Mouse (Mus musculus): ENCODE data around the gene Apoc4.

Apoc4 gene

GRCm38 (mm10) chr7:19676662-19677061, 4.6 kb downstream of the Apoc4 start:
- no peak for DNase-seq (ENCODE audit: low spot score)

- no peak for DNase-seq (ENCODE audit: low spot score)
Observed at GRCm38 (mm10) chr7:19675824-19676223, 5.5 kb downstream of the Apoc4 start.

- DNase-seq (ENCODE audit: low spot score), result no peak
Observed at GRCm38 (mm10) chr7:19673083-19673699, 8.1 kb downstream of the Apoc4 start.

GRCm38 (mm10) chr7:19671511-19671910, 9.8 kb downstream of the Apoc4 start:
- no peak for DNase-seq (ENCODE audit: low spot score)

GRCm38 (mm10) chr7:19668947-19669721, 12.1 kb downstream of the Apoc4 start:
- peak; percentile 79 for DNase-seq (ENCODE audit: low spot score)

- no peak for DNase-seq (ENCODE audit: low spot score)
Observed at GRCm38 (mm10) chr7:19667434-19667833, 13.8 kb downstream of the Apoc4 start.

- no peak for DNase-seq (ENCODE audit: low spot score)
Observed at GRCm38 (mm10) chr7:19666750-19667149, 14.5 kb downstream of the Apoc4 start.

GRCm38 (mm10) chr7:19664955-19665841, 16.1 kb downstream of the Apoc4 start, which contains the start of gene Clptm1:
Gene Clptm1 (minus strand): TSS chr7:19665033.
- peak; percentile 87 for DNase-seq (ENCODE audit: low spot score)

GRCm38 (mm10) chr7:19664455-19664954, 16.8 kb downstream of the Apoc4 start:
- peak; percentile 6 for DNase-seq (ENCODE audit: low spot score)

- DNase-seq (ENCODE audit: low spot score), result no peak
Observed at GRCm38 (mm10) chr7:19663940-19664339, 17.3 kb downstream of the Apoc4 start.

- DNase-seq (ENCODE audit: low spot score), result no peak
Observed at GRCm38 (mm10) chr7:19652614-19653013, 28.7 kb downstream of the Apoc4 start.

GRCm38 (mm10) chr7:19651063-19651786, 30.1 kb downstream of the Apoc4 start:
- no peak for DNase-seq (ENCODE audit: low spot score)

- DNase-seq (ENCODE audit: low spot score), result no peak
Observed at GRCm38 (mm10) chr7:19641223-19641622, 40.1 kb downstream of the Apoc4 start.

GRCm38 (mm10) chr7:19635074-19635827, 46.0 kb downstream of the Apoc4 start:
- no peak for DNase-seq (ENCODE audit: low spot score)

GRCm38 (mm10) chr7:19634591-19634990, 46.7 kb downstream of the Apoc4 start:
- no peak for DNase-seq (ENCODE audit: low spot score)

- DNase-seq (ENCODE audit: low spot score), result no peak
Observed at GRCm38 (mm10) chr7:19633855-19634254, 47.4 kb downstream of the Apoc4 start.

- no peak for DNase-seq (ENCODE audit: low spot score)
Observed at GRCm38 (mm10) chr7:19633197-19633596, 48.1 kb downstream of the Apoc4 start.

GRCm38 (mm10) chr7:19632720-19633119, 48.6 kb downstream of the Apoc4 start:
- no peak for DNase-seq (ENCODE audit: low spot score)

- DNase-seq (ENCODE audit: low spot score), result no peak
Observed at GRCm38 (mm10) chr7:19632275-19632674, 49.0 kb downstream of the Apoc4 start.

GRCm38 (mm10) chr7:19629361-19629734, 51.9 kb downstream of the Apoc4 start, which contains the start of gene Relb:
Gene Relb (minus strand): TSS chr7:19629438.
- DNase-seq (ENCODE audit: low spot score), result peak; percentile 71
